Mouse (Mus musculus): Measurements from ENCODE around the gene Hnrnpdl. TPM values are rescaled to one million over a fixed set of nuclear protein-coding genes. Genes with fewer than 3 reads are reported as not detected.

Gene Hnrnpdl
- 116 and 157 TPM in 2 replicates for polyA plus RNA-seq (2016; fragmentation: Nextera tagmentation; extraction: Ambion mirVana)

GRCm38 (mm10) chr5:100039602-100040142 is at the start of gene Hnrnpdl, which contains the start of gene Enoph1:
Gene Hnrnpdl, minus strand, starts transcription at chr5:100039664.
Gene Enoph1, plus strand, starts transcription at chr5:100039985.
- no peaks in the 10 kb centered on the region for H3K27me3 ChIP-seq (ENCODE audit: insufficient read depth, poor library complexity, severe bottlenecking)
- H3K4me3 ChIP-seq, result peak within 1 kb of the TSS; percentile 98
- DNase-seq (ENCODE audit: low spot score), result peak; percentile 98
- H3K4me1 ChIP-seq, result peaks cover 24% of the 10 kb centered on the region
- under 1% methylated on average over 57 of the region's 57 CpGs for WGBS
- H3K36me3 ChIP-seq, result peaks cover 41% of the 10 kb centered on the region
- H3K9me3 ChIP-seq, result no peaks in the 10 kb centered on the region
- peak within 1 kb of the TSS; percentile 99 for H3K27ac ChIP-seq

- no peak overlapping the region for H3K27ac ChIP-seq
- no peaks in the 10 kb centered on the region for H3K36me3 ChIP-seq
- 0 out of 2 replicates have a peak, but pooled peaks cover 7% of the 10 kb centered on the region for H3K27me3 ChIP-seq (ENCODE audit: insufficient read depth, poor library complexity, severe bottlenecking)
- H3K4me1 ChIP-seq, result no peaks in the 10 kb centered on the region
- no peaks in the 10 kb centered on the region for H3K9me3 ChIP-seq
- no peak overlapping the region for H3K4me3 ChIP-seq
- 81% methylated on average over 8 of the region's 8 CpGs for WGBS
- no peak for DNase-seq (ENCODE audit: low spot score)
These were observed 45.6 kb upstream of the Hnrnpdl start for GRCm38 (mm10) chr5:100085097-100085496.

GRCm38 (mm10) chr5:100083953-100084562 is 44.6 kb upstream of the Hnrnpdl start:
- Histone ChIP-seq H3K4me3 (no peak overlapping the region), H3K27ac (no peak overlapping the region), H3K9me3 (no peaks in the 10 kb centered on the region), H3K36me3 (no peaks in the 10 kb centered on the region), H3K4me1 (peaks cover 6% of the 10 kb centered on the region), H3K27me3 (ENCODE audit: insufficient read depth, poor library complexity, severe bottlenecking) (0 out of 2 replicates have a peak, but pooled peaks cover 12% of the 10 kb centered on the region)
- no peak for DNase-seq (ENCODE audit: low spot score)
- WGBS, result 79% methylated on average over 12 of the region's 12 CpGs

- no peak overlapping the region for H3K4me3 ChIP-seq
- 79% methylated on average over 4 of the region's 4 CpGs for WGBS
These were observed 42.5 kb upstream of the Hnrnpdl start for GRCm38 (mm10) chr5:100082006-100082405.

GRCm38 (mm10) chr5:100079931-100080275 is 40.4 kb upstream of the Hnrnpdl start:
- Histone ChIP-seq H3K36me3 (no peaks in the 10 kb centered on the region), H3K4me3 (peak overlapping the region; percentile 58), H3K27me3 (ENCODE audit: insufficient read depth, poor library complexity, severe bottlenecking) (0 out of 2 replicates have a peak, but pooled peaks cover 12% of the 10 kb centered on the region), H3K27ac (0 out of 2 replicates have a peak overlapping the region, but pooled peaks have one; percentile 59), H3K4me1 (peaks cover 9% of the 10 kb centered on the region), H3K9me3 (no peaks in the 10 kb centered on the region)
- WGBS, result 74% methylated on average over 8 of the region's 8 CpGs
- DNase-seq (ENCODE audit: low spot score), result no peak

More at GRCm38 (mm10) chr5:100082006-100082405, 42.5 kb upstream of the Hnrnpdl start:
- H3K27me3 ChIP-seq (ENCODE audit: insufficient read depth, poor library complexity, severe bottlenecking), result 0 out of 2 replicates have a peak, but pooled peaks cover 12% of the 10 kb centered on the region
- no peak overlapping the region for H3K27ac ChIP-seq
- H3K36me3 ChIP-seq, result no peaks in the 10 kb centered on the region
- peaks cover 9% of the 10 kb centered on the region for H3K4me1 ChIP-seq
- no peak for DNase-seq (ENCODE audit: low spot score)
- no peaks in the 10 kb centered on the region for H3K9me3 ChIP-seq

GRCm38 (mm10) chr5:100079040-100079930 is 39.8 kb upstream of the Hnrnpdl start:
- no peaks in the 10 kb centered on the region for H3K9me3 ChIP-seq
- no peak for DNase-seq (ENCODE audit: low spot score)
- no peaks in the 10 kb centered on the region for H3K36me3 ChIP-seq
- WGBS, result 22% methylated on average over 36 of the region's 36 CpGs
- H3K4me1 ChIP-seq, result peaks cover 9% of the 10 kb centered on the region
- H3K27ac ChIP-seq, result peak overlapping the region; percentile 59
- 0 out of 2 replicates have a peak, but pooled peaks cover 12% of the 10 kb centered on the region for H3K27me3 ChIP-seq (ENCODE audit: insufficient read depth, poor library complexity, severe bottlenecking)
- peak overlapping the region; percentile 58 for H3K4me3 ChIP-seq

GRCm38 (mm10) chr5:100074571-100074970 is 35.1 kb upstream of the Hnrnpdl start:
- Histone ChIP-seq H3K9me3 (no peaks in the 10 kb centered on the region), H3K27me3 (ENCODE audit: insufficient read depth, poor library complexity, severe bottlenecking) (no peaks in the 10 kb centered on the region), H3K27ac (no peak overlapping the region), H3K4me1 (peaks cover 8% of the 10 kb centered on the region), H3K4me3 (no peak overlapping the region), H3K36me3 (peaks cover 24% of the 10 kb centered on the region; the same call in 1 of the 2 replicates)
- 63% methylated on average over 4 of the region's 4 CpGs for WGBS
- DNase-seq (ENCODE audit: low spot score), result no peak

- Histone ChIP-seq H3K4me1 (no peaks in the 10 kb centered on the region), H3K36me3 (peaks cover 38% of the 10 kb centered on the region; the same call in 1 of the 2 replicates), H3K9me3 (no peaks in the 10 kb centered on the region), H3K27ac (no peak overlapping the region), H3K27me3 (ENCODE audit: insufficient read depth, poor library complexity, severe bottlenecking) (no peaks in the 10 kb centered on the region), H3K4me3 (no peak overlapping the region)
- DNase-seq (ENCODE audit: low spot score), result no peak
- 88% methylated on average over 9 of the region's 9 CpGs for WGBS
These were observed 33.1 kb upstream of the Hnrnpdl start for GRCm38 (mm10) chr5:100072557-100072956.

- WGBS, result 88% methylated on average over 5 of the region's 5 CpGs
These were observed 32.1 kb upstream of the Hnrnpdl start for GRCm38 (mm10) chr5:100071541-100071940.

GRCm38 (mm10) chr5:100070255-100070654 is 30.8 kb upstream of the Hnrnpdl start:
- no peaks in the 10 kb centered on the region for H3K4me1 ChIP-seq
- H3K27me3 ChIP-seq (ENCODE audit: insufficient read depth, poor library complexity, severe bottlenecking), result no peaks in the 10 kb centered on the region
- DNase-seq (ENCODE audit: low spot score), result peak; percentile 89
- H3K27ac ChIP-seq, result no peak overlapping the region
- 31% methylated on average over 3 of the region's 3 CpGs for WGBS
- peaks cover 57% of the 10 kb centered on the region for H3K36me3 ChIP-seq
- no peaks in the 10 kb centered on the region for H3K9me3 ChIP-seq
- H3K4me3 ChIP-seq, result no peak overlapping the region

More at GRCm38 (mm10) chr5:100071541-100071940, 32.1 kb upstream of the Hnrnpdl start:
- no peak for DNase-seq (ENCODE audit: low spot score)
- peaks cover 47% of the 10 kb centered on the region for H3K36me3 ChIP-seq
- H3K27ac ChIP-seq, result no peak overlapping the region
- H3K4me3 ChIP-seq, result no peak overlapping the region
- no peaks in the 10 kb centered on the region for H3K9me3 ChIP-seq
- no peaks in the 10 kb centered on the region for H3K27me3 ChIP-seq (ENCODE audit: insufficient read depth, poor library complexity, severe bottlenecking)
- no peaks in the 10 kb centered on the region for H3K4me1 ChIP-seq

- 93% methylated on average over 2 of the region's 2 CpGs for WGBS
These were observed 30.1 kb upstream of the Hnrnpdl start for GRCm38 (mm10) chr5:100069526-100069925.

GRCm38 (mm10) chr5:100067579-100067978 is 28.1 kb upstream of the Hnrnpdl start:
- Histone ChIP-seq H3K4me1 (no peaks in the 10 kb centered on the region), H3K27me3 (ENCODE audit: insufficient read depth, poor library complexity, severe bottlenecking) (no peaks in the 10 kb centered on the region), H3K27ac (no peak overlapping the region), H3K36me3 (peaks cover 69% of the 10 kb centered on the region), H3K4me3 (no peak overlapping the region), H3K9me3 (no peaks in the 10 kb centered on the region)
- WGBS, result 91% methylated on average over 16 of the region's 16 CpGs
- no peak for DNase-seq (ENCODE audit: low spot score)

More at GRCm38 (mm10) chr5:100069526-100069925, 30.1 kb upstream of the Hnrnpdl start:
- Histone ChIP-seq H3K27ac (no peak overlapping the region), H3K36me3 (peaks cover 63% of the 10 kb centered on the region), H3K4me3 (no peak overlapping the region), H3K4me1 (no peaks in the 10 kb centered on the region), H3K9me3 (no peaks in the 10 kb centered on the region), H3K27me3 (ENCODE audit: insufficient read depth, poor library complexity, severe bottlenecking) (no peaks in the 10 kb centered on the region)
- no peak for DNase-seq (ENCODE audit: low spot score)
